Mouse (Mus musculus): ENCODE measurements at regions not wholly inside any gene's neighbourhood (a gene's known extent, or its start where the extent isn't known, plus 50 kb on each side); places are given as distances from the start of the nearest gene placed in this dataset.
A peak's percentile ranks its signal among the peaks of the same experiment; 100 is the strongest.

DNA sequence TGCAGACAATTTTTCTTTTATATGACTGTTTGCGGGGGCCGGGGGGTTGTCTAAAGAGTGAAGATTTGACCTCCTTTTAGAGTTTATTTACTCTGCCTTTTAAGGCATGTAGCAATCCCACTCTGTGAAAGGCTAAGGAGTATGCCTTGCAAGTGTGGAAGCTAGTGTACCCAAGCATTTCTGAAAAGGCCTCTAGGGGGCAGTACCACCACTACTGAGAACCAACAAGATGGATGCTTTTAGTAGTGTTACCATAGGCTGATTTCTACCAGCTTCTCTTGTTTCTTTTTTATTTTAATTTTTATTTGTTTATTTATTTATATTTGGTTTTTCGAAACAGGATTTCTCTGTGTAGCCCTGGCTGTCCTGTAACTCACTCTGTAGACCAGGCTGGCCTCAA, 110.9 kb upstream of the Hmga2 start:
- DNase-seq (ENCODE audit: low spot score) (no peak), ATAC-seq (ENCODE audit: low FRiP score) (no peak)
- Histone ChIP-seq H3K27me3 (ENCODE audit: control insufficient read depth, insufficient read depth, low read length) (no peaks in the 10 kb centered on the region), H3K4me1 (replicated peaks; ENCODE audit: control insufficient read depth, insufficient read depth, low read length) (no peaks in the 10 kb centered on the region), H3K9me3 (ENCODE audit: control insufficient read depth, low read length) (no peaks in the 10 kb centered on the region), H3K4me3 (replicated peaks; ENCODE audit: low read length) (no peak overlapping the region), H3K36me3 (replicated peaks; ENCODE audit: control insufficient read depth, insufficient read depth) (no peaks in the 10 kb centered on the region), H3K4me2 (replicated peaks) (no peak overlapping the region), H3K27ac (no peak overlapping the region), H3K9ac (no peak overlapping the region)
- WGBS: 84% methylated on average over 3 of the region's 3 CpGs

DNA sequence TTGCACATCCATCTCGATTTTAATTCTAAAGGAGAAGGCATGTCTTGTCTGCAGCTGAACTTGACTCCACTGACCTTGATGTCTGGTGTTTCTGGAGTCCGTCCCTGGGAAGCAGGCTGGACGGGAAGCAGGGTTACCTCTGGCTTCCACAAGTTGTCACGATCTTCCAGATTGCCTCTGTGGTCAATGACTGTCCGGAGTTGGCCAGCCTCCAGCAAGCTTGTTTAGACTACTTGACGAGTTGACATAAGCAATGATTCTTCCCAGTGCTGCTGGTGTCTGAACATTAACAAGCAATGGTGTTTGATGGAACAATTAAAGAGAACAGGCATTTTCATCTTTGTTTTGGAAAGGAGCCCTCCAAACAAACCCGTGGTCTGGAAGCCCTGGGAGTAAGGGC, 106.2 kb upstream of the Hmga2 start:
- ATAC-seq (ENCODE audit: low FRiP score) (no peak), DNase-seq (ENCODE audit: low spot score) (no peak)
- no peak overlapping the region for H3K27ac ChIP-seq
- no peaks in the 10 kb centered on the region for H3K9me3 ChIP-seq (ENCODE audit: control insufficient read depth, low read length)
- WGBS: 63% methylated on average over 7 of the region's 7 CpGs
- no peak overlapping the region for H3K4me3 ChIP-seq (replicated peaks; ENCODE audit: low read length)
- H3K4me1 ChIP-seq (replicated peaks; ENCODE audit: control insufficient read depth, insufficient read depth, low read length): no peaks in the 10 kb centered on the region
- H3K4me2 ChIP-seq (replicated peaks): no peak overlapping the region
- no peaks in the 10 kb centered on the region for H3K36me3 ChIP-seq (replicated peaks; ENCODE audit: control insufficient read depth, insufficient read depth)
- no peak overlapping the region for H3K9ac ChIP-seq
- H3K27me3 ChIP-seq (ENCODE audit: control insufficient read depth, insufficient read depth, low read length): no peaks in the 10 kb centered on the region

- Histone ChIP-seq H3K27ac (no peak overlapping the region; the same call in 1 of the 2 replicates), H3K4me2 (replicated peaks) (no peak overlapping the region), H3K36me3 (replicated peaks; ENCODE audit: control insufficient read depth, insufficient read depth) (no peaks in the 10 kb centered on the region), H3K27me3 (ENCODE audit: control insufficient read depth, insufficient read depth, low read length) (no peaks in the 10 kb centered on the region), H3K4me1 (replicated peaks; ENCODE audit: control insufficient read depth, insufficient read depth, low read length) (no peaks in the 10 kb centered on the region), H3K9me3 (ENCODE audit: control insufficient read depth, low read length) (no peaks in the 10 kb centered on the region), H3K9ac (no peak overlapping the region), H3K4me3 (replicated peaks; ENCODE audit: low read length) (no peak overlapping the region)
- WGBS: 71% methylated on average over 6 of the region's 6 CpGs
- no peak for DNase-seq (ENCODE audit: low spot score)
- no peak; the same call in 1 of the 2 replicates for ATAC-seq (ENCODE audit: low FRiP score)
Measured at GRCm38 (mm10) chr10:120581547-120581946, 105.3 kb upstream of the Hmga2 start.

- no peak overlapping the region for H3K4me3 ChIP-seq (replicated peaks; ENCODE audit: low read length)
- H3K9me3 ChIP-seq (ENCODE audit: control insufficient read depth, low read length): no peaks in the 10 kb centered on the region
- H3K36me3 ChIP-seq (replicated peaks; ENCODE audit: control insufficient read depth, insufficient read depth): no peaks in the 10 kb centered on the region
- no peaks in the 10 kb centered on the region for H3K4me1 ChIP-seq (replicated peaks; ENCODE audit: control insufficient read depth, insufficient read depth, low read length)
- WGBS: 77% methylated on average over 5 of the region's 5 CpGs
- no peak overlapping the region for H3K4me2 ChIP-seq (replicated peaks)
- no peak overlapping the region for H3K9ac ChIP-seq
- DNase-seq (ENCODE audit: low spot score) (no peak), ATAC-seq (ENCODE audit: low FRiP score) (no peak)
- no peak overlapping the region for H3K27ac ChIP-seq
- H3K27me3 ChIP-seq (ENCODE audit: control insufficient read depth, insufficient read depth, low read length): no peaks in the 10 kb centered on the region
Measured at GRCm38 (mm10) chr10:120576886-120577285, 100.6 kb upstream of the Hmga2 start.

DNA sequence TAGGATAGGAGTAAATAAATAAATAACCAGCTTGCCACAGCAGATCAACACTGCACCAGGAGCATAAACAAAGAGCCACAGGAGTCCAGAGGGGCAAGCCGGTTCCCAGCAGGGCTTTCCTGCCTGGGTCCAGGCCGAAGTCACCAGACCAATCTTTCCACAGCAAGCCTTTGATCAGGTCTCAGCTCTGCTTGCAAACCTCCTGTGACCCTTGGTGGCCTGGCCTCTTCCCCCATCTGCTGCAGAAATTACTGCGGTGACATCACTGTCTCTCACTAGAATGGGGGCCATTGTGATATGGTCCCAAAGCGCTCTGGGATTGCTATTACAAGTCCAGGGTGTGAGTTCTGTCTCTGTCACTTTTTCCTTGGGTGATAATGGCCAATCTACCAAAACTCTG, 99.9 kb upstream of the Hmga2 start:
- 30% methylated on average over 4 of the region's 4 CpGs for WGBS
- Histone ChIP-seq H3K9ac (no peak overlapping the region), H3K4me2 (replicated peaks) (no peak overlapping the region), H3K4me3 (replicated peaks; ENCODE audit: low read length) (no peak overlapping the region), H3K9me3 (ENCODE audit: control insufficient read depth, low read length) (no peaks in the 10 kb centered on the region), H3K36me3 (replicated peaks; ENCODE audit: control insufficient read depth, insufficient read depth) (no peaks in the 10 kb centered on the region), H3K4me1 (replicated peaks; ENCODE audit: control insufficient read depth, insufficient read depth, low read length) (no peaks in the 10 kb centered on the region), H3K27me3 (ENCODE audit: control insufficient read depth, insufficient read depth, low read length) (no peaks in the 10 kb centered on the region), H3K27ac (no peak overlapping the region)
- DNase-seq (ENCODE audit: low spot score) (no peak), ATAC-seq (ENCODE audit: low FRiP score) (no peak)

DNA sequence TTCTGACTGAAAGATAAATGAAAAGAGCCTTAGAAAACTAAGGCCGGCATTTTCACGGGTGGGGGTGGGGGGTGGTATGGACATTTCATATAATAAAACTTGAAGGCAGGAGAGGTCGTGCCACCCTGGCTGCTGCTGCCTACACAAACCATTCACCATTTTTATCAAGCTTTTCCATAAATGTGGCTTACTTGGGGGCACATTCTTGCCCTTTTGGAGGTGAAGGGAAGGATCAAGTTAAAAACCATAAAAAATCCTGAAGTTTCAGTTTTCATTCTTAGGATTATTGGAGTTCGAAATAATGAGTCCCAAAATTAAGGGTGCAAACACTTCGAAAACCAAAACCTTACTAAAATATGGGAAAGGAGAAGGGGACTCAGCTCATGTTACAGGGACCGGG, 95.1 kb upstream of the Hmga2 start:
- no peaks in the 10 kb centered on the region for H3K36me3 ChIP-seq (replicated peaks; ENCODE audit: control insufficient read depth, insufficient read depth)
- no peak overlapping the region for H3K4me2 ChIP-seq (replicated peaks)
- no peaks in the 10 kb centered on the region for H3K9me3 ChIP-seq (ENCODE audit: control insufficient read depth, low read length)
- ATAC-seq (ENCODE audit: low FRiP score): no peak
- H3K9ac ChIP-seq: no peak overlapping the region
- no peaks in the 10 kb centered on the region for H3K27me3 ChIP-seq (ENCODE audit: control insufficient read depth, insufficient read depth, low read length)
- 34% methylated on average over 6 of the region's 6 CpGs for WGBS
- DNase-seq (ENCODE audit: low spot score): no peak
- H3K27ac ChIP-seq: no peak overlapping the region
- H3K4me3 ChIP-seq (replicated peaks; ENCODE audit: low read length): no peak overlapping the region
- no peaks in the 10 kb centered on the region for H3K4me1 ChIP-seq (replicated peaks; ENCODE audit: control insufficient read depth, insufficient read depth, low read length)

- Histone ChIP-seq H3K4me3 (replicated peaks; ENCODE audit: low read length) (no peak overlapping the region), H3K27ac (no peak overlapping the region), H3K4me2 (replicated peaks) (no peak overlapping the region), H3K4me1 (replicated peaks; ENCODE audit: control insufficient read depth, insufficient read depth, low read length) (no peaks in the 10 kb centered on the region; the same call in 1 of the 2 replicates), H3K9me3 (ENCODE audit: control insufficient read depth, low read length) (no peaks in the 10 kb centered on the region), H3K36me3 (replicated peaks; ENCODE audit: control insufficient read depth, insufficient read depth) (no peaks in the 10 kb centered on the region), H3K27me3 (ENCODE audit: control insufficient read depth, insufficient read depth, low read length) (peaks cover 5% of the 10 kb centered on the region; the same call in 1 of the 2 replicates), H3K9ac (no peak overlapping the region)
- ATAC-seq (ENCODE audit: low FRiP score): no peak
- 89% methylated on average over 4 of the region's 4 CpGs for WGBS
- DNase-seq (ENCODE audit: low spot score): no peak
Measured at GRCm38 (mm10) chr10:120565992-120566391, 89.7 kb upstream of the Hmga2 start.

DNA sequence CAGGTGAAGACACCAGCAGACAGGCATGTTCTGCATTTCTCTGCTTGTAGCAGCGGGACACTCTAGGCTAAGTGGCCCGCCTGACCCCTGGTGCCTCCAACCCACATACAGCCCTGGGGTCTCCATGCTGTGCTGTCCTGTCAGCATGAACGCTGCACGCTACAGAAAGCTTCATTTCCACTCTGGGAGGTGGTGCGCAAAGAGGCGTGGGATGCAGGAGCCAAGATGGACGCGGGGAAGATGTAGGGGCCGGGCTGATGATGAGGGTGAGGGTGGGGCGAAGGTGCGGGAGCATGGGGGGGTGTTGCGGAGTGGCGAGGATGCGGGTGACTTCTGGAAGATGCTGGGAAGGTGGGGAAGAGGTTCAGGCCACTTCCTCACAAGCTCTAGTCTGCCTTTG, 88.6 kb upstream of the Hmga2 start:
- Histone ChIP-seq H3K9me3 (ENCODE audit: control insufficient read depth, low read length) (no peaks in the 10 kb centered on the region; the same call in 1 of the 2 replicates), H3K4me2 (replicated peaks) (peak overlapping the region; percentile 30), H3K36me3 (replicated peaks; ENCODE audit: control insufficient read depth, insufficient read depth) (no peaks in the 10 kb centered on the region), H3K27ac (no peak overlapping the region), H3K9ac (no peak overlapping the region), H3K27me3 (ENCODE audit: control insufficient read depth, insufficient read depth, low read length) (peaks cover 5% of the 10 kb centered on the region; the same call in 1 of the 2 replicates), H3K4me1 (replicated peaks; ENCODE audit: control insufficient read depth, insufficient read depth, low read length) (no peaks in the 10 kb centered on the region; the same call in 1 of the 2 replicates), H3K4me3 (replicated peaks; ENCODE audit: low read length) (no peak overlapping the region)
- DNase-seq (ENCODE audit: low spot score) (no peak), ATAC-seq (ENCODE audit: low FRiP score) (no peak)
- 21% methylated on average over 14 of the region's 14 CpGs for whole genome bisulfite sequencing

GRCm38 (mm10) chr10:120563926-120564325, 87.7 kb upstream of the Hmga2 start:
- H3K4me1 ChIP-seq (replicated peaks; ENCODE audit: control insufficient read depth, insufficient read depth, low read length): no peaks in the 10 kb centered on the region; the same call in 1 of the 2 replicates
- no peaks in the 10 kb centered on the region; the same call in 1 of the 2 replicates for H3K9me3 ChIP-seq (ENCODE audit: control insufficient read depth, low read length)
- 45% methylated on average over 10 of the region's 10 CpGs for WGBS
- ATAC-seq (ENCODE audit: low FRiP score): no peak
- H3K4me3 ChIP-seq (replicated peaks; ENCODE audit: low read length): no peak overlapping the region
- no peak overlapping the region for H3K27ac ChIP-seq
- H3K27me3 ChIP-seq (ENCODE audit: control insufficient read depth, insufficient read depth, low read length): peaks cover 5% of the 10 kb centered on the region; the same call in 1 of the 2 replicates
- no peak overlapping the region for H3K4me2 ChIP-seq (replicated peaks)
- H3K9ac ChIP-seq: no peak overlapping the region
- no peak for DNase-seq (ENCODE audit: low spot score)
- no peaks in the 10 kb centered on the region for H3K36me3 ChIP-seq (replicated peaks; ENCODE audit: control insufficient read depth, insufficient read depth)

DNA sequence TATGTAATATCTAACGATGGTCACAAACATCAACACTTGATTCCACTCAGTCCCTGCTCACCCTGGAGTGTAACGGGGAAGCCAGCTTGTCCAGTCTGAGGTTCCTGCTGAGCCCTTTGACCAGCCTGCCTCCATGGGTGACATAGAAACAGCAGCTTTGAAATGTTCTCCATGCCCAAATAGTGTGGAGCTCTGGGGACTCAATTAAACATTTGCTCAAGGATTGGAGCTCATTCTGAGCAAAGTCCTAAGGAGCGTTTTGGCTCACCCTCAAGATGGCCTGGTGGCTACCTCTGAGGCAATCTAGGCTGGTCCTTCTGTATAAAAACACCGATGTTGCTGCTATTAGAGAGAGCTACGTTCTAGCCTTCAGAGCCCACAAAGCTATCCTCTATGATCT, 85.6 kb upstream of the Hmga2 start:
- WGBS: 95% methylated on average over 5 of the region's 5 CpGs

More for the DNA sequence above, 85.6 kb upstream of the Hmga2 start:
- Histone ChIP-seq H3K36me3 (replicated peaks; ENCODE audit: control insufficient read depth, insufficient read depth) (no peaks in the 10 kb centered on the region), H3K9ac (no peak overlapping the region), H3K9me3 (ENCODE audit: control insufficient read depth, low read length) (no peaks in the 10 kb centered on the region; the same call in 1 of the 2 replicates), H3K27me3 (ENCODE audit: control insufficient read depth, insufficient read depth, low read length) (peaks cover 5% of the 10 kb centered on the region; the same call in 1 of the 2 replicates), H3K4me3 (replicated peaks; ENCODE audit: low read length) (no peak overlapping the region), H3K4me1 (replicated peaks; ENCODE audit: control insufficient read depth, insufficient read depth, low read length) (no peaks in the 10 kb centered on the region; the same call in 1 of the 2 replicates), H3K27ac (no peak overlapping the region), H3K4me2 (replicated peaks) (no peak overlapping the region)
- no peak for DNase-seq (ENCODE audit: low spot score)
- ATAC-seq (ENCODE audit: low FRiP score): no peak

Data from hindbrain, embryonic 14.5 days (tissue).